Mouse (Mus musculus) intestine, postnatal 0 days (tissue): Measurements from ENCODE around the gene Ghrhr. TPM values are rescaled to one million over a fixed set of nuclear protein-coding genes. Genes with fewer than 3 reads are reported as not detected.
A peak's percentile ranks its signal among the peaks of the same experiment; 100 is the strongest.

ENCODE experiments used
- ATAC-seq: fragments of 200-750 bp; cut with Nextera tagmentation; 2 replicates; pipeline ENCODE4 v1.8.0; 2017; ENCODE audit warnings: mild to moderate bottlenecking, moderate TSS enrichment, moderate library complexity
- H3K27ac ChIP-seq: fragments of 300-500 bp; sonication (generic); 2 replicates; pipeline ENCODE4 v1.5.1; 2014; ENCODE audit warnings: mild to moderate bottlenecking, low read depth, low read length, moderate library complexity
- H3K27me3 ChIP-seq: fragments of 300-500 bp; sonication (generic); replicated peaks from 2 replicates; pipeline ENCODE4 v1.6.1; 2014; ENCODE audit warnings: low read length, mixed read lengths; ENCODE audit not compliant: control insufficient read depth, insufficient read depth
- H3K36me3 ChIP-seq: fragments of 300-500 bp; sonication (generic); 2 replicates; pipeline ENCODE4 v1.6.1; 2014; ENCODE audit warnings: mild to moderate bottlenecking, moderate library complexity; ENCODE audit not compliant: control insufficient read depth, insufficient read depth
- H3K4me1 ChIP-seq: fragments of 300-500 bp; sonication (generic); replicated peaks from 2 replicates; pipeline ENCODE4 v1.6.1; 2014; ENCODE audit warnings: antibody characterized with exemption, low read length, mixed read lengths; ENCODE audit not compliant: control insufficient read depth, insufficient read depth
- H3K4me2 ChIP-seq: fragments of 300-500 bp; sonication (generic); replicated peaks from 2 replicates; pipeline ENCODE4 v1.6.1; 2014; ENCODE audit warnings: low read depth, mild to moderate bottlenecking, moderate library complexity
- H3K4me3 ChIP-seq: fragments of 300-500 bp; sonication (generic); 2 replicates; pipeline ENCODE4 v1.5.1; 2014; ENCODE audit warnings: low read depth, low read length
- H3K9ac ChIP-seq: fragments of 300-500 bp; sonication (generic); 2 replicates; pipeline ENCODE4 v1.6.1; 2014; ENCODE audit warnings: mild to moderate bottlenecking, low read depth, low read length
- H3K9me3 ChIP-seq: fragments of 300-500 bp; sonication (generic); 2 replicates; pipeline ENCODE4 v1.6.1; 2016; ENCODE audit warnings: mixed run types; ENCODE audit not compliant: control insufficient read depth
- CTCF ChIP-seq: sonication (generic); IDR thresholded peaks from 2 replicates; pipeline ENCODE4 v1.5.1; 2016; ENCODE audit warnings: low read depth, mild to moderate bottlenecking, control low read depth, antibody characterized with exemption, moderate library complexity
- WGBS: fragments of 180-500 bp; shearing (Covaris S2); extraction: QIAGEN DNeasy Blood & Tissue Kit; methylation state at CpG from one replicate; pipeline ENCODE4 v1.1.7; 2014; 5-methylcytosine and 5-hydroxymethylcytosine counted together
- polyA plus RNA-seq: library from polyadenylated mRNA; unstranded; fragments of >200 nt; fragmentation: Nextera tagmentation; extraction: Ambion mirVana; gene quantifications from 2 replicates; pipeline ENCODE4 v1.2.1, GENCODE M21; 2015

The Ghrhr gene
- polyA plus RNA-seq, 1 experiment from 2014 or later: not detected

DNA sequence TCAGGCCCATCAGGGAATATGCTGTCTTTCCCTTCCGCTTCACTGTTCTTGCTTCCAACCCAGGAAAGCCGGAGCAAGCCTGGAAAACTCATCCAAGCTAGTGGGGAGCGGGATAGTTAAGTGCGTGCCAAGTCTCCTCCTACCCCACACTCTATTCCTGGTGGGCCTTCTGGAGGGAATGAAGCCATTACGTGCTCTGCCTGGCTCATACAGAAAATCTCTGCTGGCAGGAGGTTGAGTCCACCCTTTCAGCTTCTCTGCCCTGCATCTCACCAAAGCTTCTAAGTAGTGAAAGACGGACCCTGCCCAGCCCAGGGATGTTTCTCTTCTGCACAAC is 43.4 kb upstream of the Ghrhr start:
- Histone ChIP-seq H3K4me3 (no peak overlapping the region), H3K9me3 (no peaks in the 10 kb centered on the region), H3K36me3 (no peaks in the 10 kb centered on the region), H3K4me1 (0 out of 2 replicates have a peak, but pooled peaks cover 16% of the 10 kb centered on the region), H3K27ac (no peak overlapping the region), H3K9ac (no peak overlapping the region), H3K27me3 (no peaks in the 10 kb centered on the region), H3K4me2 (no peak overlapping the region)
- ATAC-seq: no peak
- no peak for TF ChIP-seq CTCF
- 66% methylated on average over 6 of the region's 6 CpGs for WGBS

DNA sequence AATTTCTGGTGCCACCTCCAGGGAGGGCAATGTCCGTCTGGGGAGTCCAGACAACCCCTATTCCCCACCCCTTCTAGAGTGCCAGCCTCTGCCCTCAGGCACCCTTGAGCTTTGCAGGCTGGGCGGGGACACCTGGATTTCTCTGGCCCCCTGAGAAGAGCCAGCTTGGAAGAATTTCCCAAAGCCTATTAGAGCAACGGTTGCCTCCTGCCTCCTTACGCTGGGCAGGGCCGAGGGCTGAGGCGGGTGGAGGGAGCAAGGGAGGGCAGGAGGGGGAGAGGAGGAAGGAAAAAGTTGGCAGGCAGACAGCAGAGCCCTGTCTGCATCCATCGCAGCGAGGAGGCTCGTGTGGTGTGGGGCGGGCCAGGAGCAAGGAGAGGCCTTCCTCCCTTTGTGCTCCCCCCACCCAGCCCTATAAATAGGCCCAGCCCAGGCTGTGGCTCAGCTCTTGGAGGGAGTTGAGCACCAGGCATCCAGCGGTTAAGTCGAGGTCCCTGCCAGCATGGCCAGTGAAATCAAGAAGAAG is 40.0 kb upstream of the Ghrhr start, which contains the start of gene Aqp1:
TSS of gene Aqp1 (plus strand) at position 444 of the 526 bp plus-strand sequence.
- Histone ChIP-seq H3K9ac (no peak within 1 kb of the TSS), H3K4me1 (peaks cover 9% of the 10 kb centered on the region; the same call in 1 of the 2 replicates), H3K27me3 (no peaks in the 10 kb centered on the region), H3K4me2 (peak within 1 kb of the TSS; percentile 54), H3K36me3 (no peaks in the 10 kb centered on the region), H3K9me3 (no peaks in the 10 kb centered on the region), H3K4me3 (peak within 1 kb of the TSS; percentile 21), H3K27ac (no peak within 1 kb of the TSS; the same call in 1 of the 2 replicates)
- WGBS: 8% methylated on average over 12 of the region's 12 CpGs
- TF ChIP-seq CTCF: no peak; the same call in 1 of the 2 replicates
- ATAC-seq: peak; percentile 78

DNA sequence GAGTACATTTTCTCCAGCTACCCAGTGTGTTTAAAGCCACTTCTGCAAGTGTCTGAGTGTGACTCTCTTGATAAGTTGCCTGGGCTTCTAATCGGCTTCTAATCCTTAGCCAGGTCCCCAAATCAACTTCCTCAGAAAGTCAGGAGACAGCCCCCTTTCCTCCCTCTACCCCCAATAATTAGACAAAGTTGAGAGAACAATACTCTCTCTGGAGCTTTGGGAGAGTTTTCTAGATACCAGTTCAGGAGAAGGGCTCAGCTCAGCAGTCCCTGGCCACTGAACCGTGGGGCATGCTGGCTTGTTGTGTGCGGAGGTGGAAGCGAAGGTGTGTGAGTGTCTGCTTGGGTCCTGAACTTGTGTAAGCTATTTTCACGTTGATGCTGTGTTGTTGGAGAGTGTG is 38.9 kb upstream of the Ghrhr start:
- Histone ChIP-seq H3K36me3 (no peaks in the 10 kb centered on the region), H3K9me3 (no peaks in the 10 kb centered on the region), H3K9ac (no peak overlapping the region), H3K27me3 (no peaks in the 10 kb centered on the region), H3K4me3 (peak overlapping the region; percentile 21), H3K27ac (no peak overlapping the region), H3K4me2 (peak overlapping the region; percentile 54), H3K4me1 (peaks cover 9% of the 10 kb centered on the region; the same call in 1 of the 2 replicates)
- ATAC-seq: no peak
- no peak for TF ChIP-seq CTCF
- 78% methylated on average over 5 of the region's 5 CpGs for WGBS

DNA sequence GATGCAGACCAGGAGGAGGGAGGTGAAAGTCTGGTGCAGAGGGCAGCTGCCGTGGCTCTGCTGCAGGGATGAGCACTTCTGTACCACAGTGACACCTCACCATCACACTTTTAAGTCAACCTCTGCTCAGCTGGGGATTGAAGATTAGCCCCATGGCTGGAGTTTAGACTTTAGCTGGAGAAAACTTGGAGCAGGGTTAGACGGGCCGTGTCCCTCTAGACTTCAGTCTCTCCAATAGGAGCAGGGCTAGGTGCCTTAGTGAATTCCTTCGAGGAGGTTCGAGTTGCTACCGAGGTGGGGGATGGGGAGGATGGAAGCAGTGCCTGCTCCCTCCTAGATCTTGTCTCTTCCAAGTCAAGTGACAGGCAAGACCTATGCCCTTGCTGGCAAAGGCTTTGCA is 38.0 kb upstream of the Ghrhr start:
- no peaks in the 10 kb centered on the region for H3K27me3 ChIP-seq
- no peak for ATAC-seq
- WGBS: 37% methylated on average over 6 of the region's 6 CpGs
- no peaks in the 10 kb centered on the region for H3K9me3 ChIP-seq
- H3K4me1 ChIP-seq: peaks cover 9% of the 10 kb centered on the region; the same call in 1 of the 2 replicates
- TF ChIP-seq CTCF: no peak
- no peak overlapping the region for H3K9ac ChIP-seq
- no peaks in the 10 kb centered on the region for H3K36me3 ChIP-seq
- H3K4me2 ChIP-seq: peak overlapping the region; percentile 54
- no peak overlapping the region for H3K27ac ChIP-seq
- H3K4me3 ChIP-seq: peak overlapping the region; percentile 21

- Histone ChIP-seq H3K9ac (no peak overlapping the region), H3K9me3 (no peaks in the 10 kb centered on the region), H3K36me3 (no peaks in the 10 kb centered on the region), H3K4me2 (peak overlapping the region; percentile 54), H3K27ac (no peak overlapping the region), H3K4me1 (peaks cover 9% of the 10 kb centered on the region; the same call in 1 of the 2 replicates), H3K4me3 (no peak overlapping the region), H3K27me3 (no peaks in the 10 kb centered on the region)
- WGBS: 50% methylated on average over 9 of the region's 9 CpGs
- ATAC-seq: no peak
- TF ChIP-seq CTCF: no peak
Measured at GRCm38 (mm10) chr6:55338934-55339825, 36.9 kb upstream of the Ghrhr start.

DNA sequence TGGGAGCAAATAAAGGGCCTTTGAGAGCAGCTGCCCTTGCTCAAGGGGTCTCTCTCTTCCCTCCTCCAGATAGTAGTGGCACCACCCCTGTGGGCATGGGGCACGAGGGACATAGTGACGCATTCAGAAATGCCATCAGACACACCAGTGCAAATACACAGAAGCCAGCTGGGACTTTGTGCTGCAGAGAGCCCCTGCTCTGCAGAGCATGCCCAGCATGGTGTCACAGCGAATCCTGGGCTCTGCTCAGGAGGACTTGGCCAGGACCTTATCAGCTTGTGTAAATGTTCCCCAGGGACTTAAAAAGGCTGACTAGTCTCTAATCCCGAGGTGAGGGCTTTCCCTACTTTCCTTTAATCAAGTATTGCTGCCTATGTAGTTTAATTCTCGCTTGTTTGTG is 34.4 kb upstream of the Ghrhr start:
- H3K4me3 ChIP-seq: no peak overlapping the region
- no peaks in the 10 kb centered on the region for H3K9me3 ChIP-seq
- no peaks in the 10 kb centered on the region for H3K36me3 ChIP-seq
- H3K4me2 ChIP-seq: no peak overlapping the region; the same call in 1 of the 2 replicates
- no peak for TF ChIP-seq CTCF
- H3K4me1 ChIP-seq: peaks cover 3% of the 10 kb centered on the region; the same call in 1 of the 2 replicates
- 23% methylated on average over 5 of the region's 5 CpGs for WGBS
- no peaks in the 10 kb centered on the region for H3K27me3 ChIP-seq
- 0 out of 2 replicates have a peak overlapping the region, but pooled peaks have one; percentile 2 for H3K9ac ChIP-seq
- H3K27ac ChIP-seq: peak overlapping the region; percentile 55; the same call in 1 of the 2 replicates
- ATAC-seq: peak; percentile 76
